Mouse (Mus musculus) splenic B cell, adult 2 months (primary cell): Measurements from ENCODE around the gene Ccdc116.
"Not testable (repeated sequence)": the region's sequence is repeated elsewhere in the genome, so short reads cannot be mapped to it uniquely, and the experiment has no call there.

Experiments
- DNase-seq: peaks from one replicate; pipeline ENCODE4 v3.0.0-alpha.2; 2011; ENCODE audit warnings: low read depth, low spot score
- H3K27me3 ChIP-seq: 2 replicates; pipeline ENCODE4 v1.6.1; 2012; ENCODE audit warnings: mild to moderate bottlenecking, low read length, moderate library complexity, mixed read lengths; ENCODE audit not compliant: control insufficient read depth, poor library complexity, insufficient read depth, severe bottlenecking
- H3K36me3 ChIP-seq: 2 replicates; pipeline ENCODE4 v1.6.1; 2012; ENCODE audit warnings: mild to moderate bottlenecking, low read length, moderate library complexity, mixed read lengths; ENCODE audit not compliant: control insufficient read depth, poor library complexity, insufficient read depth, severe bottlenecking

Ccdc116 gene

GRCm38 (mm10) chr16:17146772-17147235, at the start of gene Ccdc116:
TSS of gene Ccdc116 (minus strand) at chr16:17147229.
- Histone ChIP-seq H3K36me3 (no peaks in the 10 kb centered on the region), H3K27me3 (no peaks in the 10 kb centered on the region)
- DNase-seq, result peak; percentile 86

- Histone ChIP-seq H3K36me3 (no peaks in the 10 kb centered on the region; the same call in 1 of the 2 replicates), H3K27me3 (no peaks in the 10 kb centered on the region)
- no peak for DNase-seq
Observed at GRCm38 (mm10) chr16:17193823-17194222, 46.8 kb upstream of the Ccdc116 start.

DNA sequence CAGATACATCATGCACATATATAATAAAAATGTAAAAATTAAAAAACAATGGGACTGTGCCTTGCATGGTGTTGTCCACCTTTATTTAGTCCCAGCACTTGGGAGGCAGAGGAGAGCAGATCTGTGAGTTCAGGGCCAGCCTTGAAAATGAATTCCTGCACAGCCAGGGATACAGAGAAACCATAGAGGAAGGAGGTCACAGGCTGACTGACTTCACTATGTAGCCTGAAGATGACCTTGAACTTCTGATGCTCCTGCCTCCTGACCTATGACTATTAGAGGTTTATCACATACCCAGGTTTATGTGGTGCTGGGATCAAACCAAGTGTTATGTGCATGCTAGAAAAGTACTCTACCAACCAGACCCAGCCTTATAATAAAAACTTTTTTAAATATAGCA, 38.4 kb upstream of the Ccdc116 start:
- H3K36me3 ChIP-seq, result no peaks in the 10 kb centered on the region
- H3K27me3 ChIP-seq, result no peaks in the 10 kb centered on the region
- no peak for DNase-seq

DNA sequence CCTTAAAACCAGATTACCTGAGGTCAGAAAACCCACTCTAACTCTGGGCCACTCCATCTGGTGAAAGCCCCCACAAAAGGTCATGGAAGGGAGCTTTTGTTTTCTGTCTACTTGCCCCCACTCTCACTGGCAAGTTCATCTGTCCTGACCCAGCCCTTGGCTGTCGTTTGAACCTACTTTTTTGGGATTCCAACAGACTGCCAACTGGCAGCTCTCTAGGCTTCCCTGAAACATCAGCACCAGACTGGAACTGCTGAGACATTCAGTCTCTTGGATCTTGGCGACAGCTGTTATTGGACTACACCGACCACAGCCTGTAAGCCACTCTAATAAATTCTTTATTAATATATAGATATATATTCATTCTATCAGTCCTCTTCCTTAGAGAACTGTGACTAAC, 36.0 kb upstream of the Ccdc116 start:
- no peak for DNase-seq
- Histone ChIP-seq H3K36me3 (no peaks in the 10 kb centered on the region), H3K27me3 (no peaks in the 10 kb centered on the region)

DNA sequence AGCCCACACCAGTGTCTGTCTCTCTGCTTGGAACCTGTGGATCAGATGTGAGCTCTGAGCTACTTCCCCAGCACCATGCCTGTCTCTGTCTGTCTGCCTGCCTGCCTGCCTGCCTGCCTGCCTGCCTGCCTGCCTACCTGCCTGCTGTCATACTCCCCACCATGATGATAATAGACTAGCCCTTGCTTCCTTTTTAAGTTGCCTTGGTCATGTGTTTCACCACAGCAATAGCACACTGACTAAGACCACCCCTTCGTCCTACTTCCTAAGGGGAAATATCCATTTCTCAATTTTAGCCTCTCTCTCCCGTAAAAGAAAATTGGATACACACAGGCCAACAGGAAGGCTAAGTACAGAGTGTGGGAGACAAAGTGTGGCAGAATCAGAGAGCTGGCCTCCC, 35.1 kb upstream of the Ccdc116 start:
- no peak for DNase-seq
- Histone ChIP-seq H3K27me3 (no peaks in the 10 kb centered on the region), H3K36me3 (no peaks in the 10 kb centered on the region)

DNA sequence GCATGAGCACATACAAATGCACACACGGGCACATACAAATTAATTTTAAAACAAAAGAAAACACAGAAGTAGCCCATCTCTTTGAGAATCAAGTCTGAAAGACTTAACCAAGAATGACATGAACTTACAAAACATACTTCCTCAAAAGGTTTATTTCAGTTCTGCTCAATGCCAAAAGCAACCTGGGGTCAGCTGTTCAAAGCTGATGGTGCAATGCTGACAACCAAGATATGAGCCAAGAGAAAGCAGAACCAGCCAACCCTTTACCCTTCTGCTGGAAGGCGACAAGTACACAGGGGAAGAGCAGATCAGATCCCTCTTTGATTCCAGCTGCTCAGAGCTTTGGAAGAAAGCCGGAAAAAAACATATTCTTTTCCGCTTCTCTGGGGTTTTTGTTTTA, 34.4 kb upstream of the Ccdc116 start:
- H3K27me3 ChIP-seq, result no peaks in the 10 kb centered on the region
- no peaks in the 10 kb centered on the region for H3K36me3 ChIP-seq
- DNase-seq, result peak; percentile 77

DNA sequence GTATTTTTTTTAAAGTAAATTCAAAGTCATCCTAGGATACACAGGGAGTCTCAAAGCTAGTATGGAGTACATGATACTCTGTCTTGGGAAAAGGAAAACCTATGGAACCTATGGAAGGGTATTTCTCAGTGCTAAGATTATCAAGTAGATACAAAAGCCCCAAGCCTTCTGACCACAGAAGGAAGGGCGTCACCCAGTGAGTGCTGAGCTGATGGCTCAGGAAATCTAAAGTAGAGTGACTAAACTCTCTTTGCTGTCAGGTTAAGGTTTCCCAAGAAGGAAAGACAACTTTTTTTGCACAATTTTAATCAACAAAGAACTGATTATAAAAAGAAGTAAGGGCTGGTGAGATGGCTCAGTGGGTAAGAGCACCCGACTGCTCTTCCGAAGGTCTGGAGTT, 32.7 kb upstream of the Ccdc116 start:
- H3K36me3 ChIP-seq, result peaks cover 6% of the 10 kb centered on the region
- H3K27me3 ChIP-seq, result no peaks in the 10 kb centered on the region
- no peak for DNase-seq

- H3K36me3 ChIP-seq, result peaks cover 6% of the 10 kb centered on the region
- DNase-seq, result no peak
- H3K27me3 ChIP-seq, result no peaks in the 10 kb centered on the region
Observed at GRCm38 (mm10) chr16:17177623-17178170, 30.7 kb upstream of the Ccdc116 start.

DNA sequence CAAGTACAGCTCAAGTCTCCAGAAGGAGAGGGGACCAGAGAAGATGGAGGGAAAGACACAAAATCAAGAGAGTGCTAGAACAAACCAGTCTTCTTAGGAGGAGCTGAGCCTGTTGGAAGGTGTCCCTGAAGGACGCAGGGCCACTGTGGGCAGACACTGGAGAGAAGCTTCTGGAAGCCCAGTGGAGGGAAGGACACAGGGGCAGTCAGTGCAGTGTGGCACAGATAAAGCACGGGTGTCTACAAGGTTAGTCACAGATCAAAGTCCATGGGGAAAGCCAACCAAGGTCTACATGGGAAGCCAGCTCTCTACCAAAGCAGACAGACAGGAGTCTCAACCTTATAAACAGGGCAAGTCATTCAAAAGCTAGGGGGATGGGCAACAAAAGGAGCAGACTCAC, 28.7 kb upstream of the Ccdc116 start:
- peaks cover 6% of the 10 kb centered on the region for H3K36me3 ChIP-seq
- no peaks in the 10 kb centered on the region for H3K27me3 ChIP-seq

GRCm38 (mm10) chr16:17168049-17168448, 21.0 kb upstream of the Ccdc116 start:
- Histone ChIP-seq H3K36me3 (peaks cover 10% of the 10 kb centered on the region), H3K27me3 (no peaks in the 10 kb centered on the region)
- DNase-seq, result no peak

More for the DNA sequence above, 28.7 kb upstream of the Ccdc116 start:
- DNase-seq, result no peak

GRCm38 (mm10) chr16:17167179-17167578, 20.1 kb upstream of the Ccdc116 start:
- Histone ChIP-seq H3K36me3 (peaks cover 10% of the 10 kb centered on the region), H3K27me3 (no peaks in the 10 kb centered on the region)
- DNase-seq, result no peak

DNA sequence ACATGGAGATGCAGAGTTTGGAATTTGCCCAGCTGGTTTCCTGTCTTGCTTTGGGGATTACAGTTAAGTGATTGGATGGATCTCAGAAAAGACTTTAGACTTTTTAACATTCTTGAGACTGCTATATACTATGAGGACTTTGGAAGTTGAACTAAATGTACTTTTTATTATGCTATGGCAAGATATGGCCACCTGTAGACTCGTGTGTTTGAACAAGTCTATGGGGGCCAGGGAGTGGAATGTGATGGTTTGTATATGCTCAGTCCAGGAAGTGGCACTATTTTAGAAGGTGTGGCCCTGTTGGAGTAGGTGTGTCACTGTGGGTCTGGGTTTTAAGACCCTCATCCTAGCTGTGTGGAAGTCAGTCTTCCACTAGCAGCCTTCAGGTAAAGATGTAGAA, 18.4 kb upstream of the Ccdc116 start:
- DNase-seq, H3K27me3 ChIP-seq, H3K36me3 ChIP-seq: not testable (repeated sequence)

DNA sequence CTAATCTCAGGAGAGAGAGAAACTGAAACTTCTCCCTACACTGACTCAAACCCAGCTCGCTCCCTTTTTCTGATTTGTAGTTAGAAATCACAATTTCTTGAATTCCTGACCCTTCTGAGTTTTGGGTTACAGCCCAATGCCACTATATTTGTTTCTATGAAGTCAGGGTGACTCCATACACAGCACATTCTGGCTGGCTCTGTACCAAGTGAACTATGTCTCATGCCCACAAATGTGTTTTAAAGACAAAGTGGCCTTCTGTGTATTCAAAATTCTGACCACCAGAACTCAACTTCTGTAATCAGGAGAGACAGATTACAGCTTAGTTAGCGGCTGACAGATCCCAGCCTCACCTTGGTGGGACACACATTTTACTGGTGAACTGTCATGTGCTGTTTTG, 7.3 kb upstream of the Ccdc116 start:
- Histone ChIP-seq H3K27me3 (no peaks in the 10 kb centered on the region), H3K36me3 (peaks cover 8% of the 10 kb centered on the region)
- no peak for DNase-seq

DNA sequence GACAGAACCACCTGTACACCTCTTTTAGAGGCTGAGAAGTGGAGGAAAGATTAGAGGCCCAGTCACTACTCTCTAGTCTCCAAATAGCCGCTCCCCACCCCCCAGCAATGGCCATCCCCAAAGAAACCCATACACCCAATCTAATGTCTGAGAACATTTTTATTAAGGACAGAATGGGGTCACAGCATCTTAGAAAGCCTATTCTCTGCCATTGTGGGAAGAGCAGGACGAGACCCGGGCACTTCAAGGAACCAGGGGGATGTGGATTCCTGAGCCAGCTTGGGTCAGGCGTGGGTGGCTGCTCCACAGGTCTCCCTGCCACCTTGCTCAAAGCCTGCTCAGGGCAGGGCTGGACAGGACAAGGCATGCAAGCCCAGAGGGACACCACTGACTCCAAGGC, 4.8 kb upstream of the Ccdc116 start:
- no peaks in the 10 kb centered on the region for H3K27me3 ChIP-seq
- peaks cover 6% of the 10 kb centered on the region; the same call in 1 of the 2 replicates for H3K36me3 ChIP-seq
- no peak for DNase-seq

DNA sequence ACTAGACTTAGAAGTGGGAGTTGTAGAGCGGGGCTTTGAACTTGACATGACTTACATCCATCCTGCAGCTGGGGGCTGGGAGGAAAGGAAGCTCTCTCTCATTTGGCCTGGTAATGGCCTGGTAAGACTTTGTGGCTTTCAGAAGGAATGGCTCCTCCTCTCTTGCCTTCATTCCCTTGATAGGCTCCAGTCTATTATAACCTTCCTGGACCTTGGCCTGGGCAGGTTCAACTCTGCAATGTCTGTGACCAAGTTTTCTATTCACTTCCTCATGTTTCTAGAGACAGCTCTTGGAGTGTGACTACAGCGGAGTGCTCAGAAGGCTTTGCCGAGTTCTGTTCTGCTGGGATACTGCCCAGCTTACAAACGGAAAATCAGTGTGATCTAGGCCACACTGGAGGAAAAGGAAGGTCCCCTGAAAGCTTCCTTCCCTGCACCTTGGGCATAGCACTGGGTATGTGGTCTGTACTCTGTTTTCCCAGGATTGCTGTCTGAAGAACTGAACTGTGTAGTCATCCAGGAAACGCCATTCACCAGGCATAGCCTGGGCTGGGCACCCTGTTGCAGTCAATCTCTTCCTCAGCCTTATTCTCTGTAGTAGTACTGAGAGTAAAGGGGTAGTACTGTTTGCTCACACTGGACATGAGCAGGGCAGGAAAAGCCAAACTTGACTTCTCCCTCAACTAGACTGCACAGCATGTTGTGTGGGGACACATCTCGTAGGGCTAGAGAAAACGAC, 3.7 kb upstream of the Ccdc116 start:
- no peaks in the 10 kb centered on the region for H3K27me3 ChIP-seq
- peaks cover 3% of the 10 kb centered on the region; the same call in 1 of the 2 replicates for H3K36me3 ChIP-seq
- no peak for DNase-seq
